8 mouse cellular contexts compared by ENCODE assay signal in genomic region chr12:31170546-31171160, GRCm38 (mm10).
DNase-seq lines count a peak whose midpoint lies in the region.

No protein-coding gene starts in this region.

- DNase-seq in heart, postnatal 14 days = peak; percentile 50 to 61
- no peak for DNase-seq in heart, postnatal 36 days
- DNase-seq in adrenal gland, postnatal 10 days = peak; percentile 81
- DNase-seq in gastrocnemius, postnatal 10 days = peak; percentile 48
- DNase-seq in left cerebral cortex, postnatal 4 days = peak; percentile 73
- DNase-seq in telencephalon, adult 2 months (ENCODE audit: low read depth, low spot score) = peak; percentile 87
- no peak for DNase-seq in testis, postnatal 10 days (ENCODE audit: low spot score)
- DNase-seq in thymus, postnatal 4 days = no peak

- intact Hi-C loops in heart, postnatal 14 days (cut with DNase I) = no loop called here
- intact Hi-C loops in heart, postnatal 36 days (cut with DNase I) = loop anchor here (5.0 kb wide), 1 partner anchor 42 kb away; no protein-coding TSS in a partner anchor
- intact Hi-C loops in left cerebral cortex, postnatal 4 days (cut with DNase I) = no loop called here

Comparison
In these comparisons a context has a peak if more than half of its experiments do, and no peak if none do; other contexts are left out.
1. DNase-seq: peak in heart, postnatal 14 days (2 of 2), adrenal gland, postnatal 10 days (single experiment), gastrocnemius, postnatal 10 days (single experiment), left cerebral cortex, postnatal 4 days (single experiment) and telencephalon, adult 2 months (single experiment); none in heart, postnatal 36 days (0 of 2), testis, postnatal 10 days (single experiment) and thymus, postnatal 4 days (single experiment).